Mouse (Mus musculus) thymus, postnatal 36 days (tissue): Measurements from ENCODE around the gene Fgfr2.
"Not testable (repeated sequence)": the region's sequence is repeated elsewhere in the genome, so short reads cannot be mapped to it uniquely, and the experiment has no call there.

Experiments used
- DNase-seq, 2 experiments: peaks; one replicate each; pipeline ENCODE4 v3.0.0; 2022; ENCODE audit warnings: mixed read lengths in 2 of 2

Fgfr2 gene

DNA sequence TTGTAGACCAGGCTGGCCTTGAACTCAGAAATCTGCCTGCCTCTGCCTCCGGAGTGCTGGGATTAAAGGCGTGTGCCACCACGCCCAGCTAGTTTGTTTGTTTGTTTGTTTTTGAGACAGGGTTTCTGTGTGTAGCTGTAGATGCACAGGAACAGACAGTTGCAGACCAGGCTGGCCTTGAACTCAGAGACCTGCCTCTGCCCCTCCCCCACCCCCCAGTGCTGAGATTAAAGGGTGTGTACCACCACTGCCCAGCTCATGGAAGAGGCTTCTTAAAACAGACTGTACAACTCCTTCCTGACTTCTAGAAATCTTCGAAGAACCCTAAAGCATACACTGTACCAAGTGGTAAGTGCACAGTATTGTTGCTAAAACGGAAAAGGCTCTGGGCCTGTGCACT lies 2577.7 kb downstream of the Fgfr2 start:
- DNase-seq = no peak

DNA sequence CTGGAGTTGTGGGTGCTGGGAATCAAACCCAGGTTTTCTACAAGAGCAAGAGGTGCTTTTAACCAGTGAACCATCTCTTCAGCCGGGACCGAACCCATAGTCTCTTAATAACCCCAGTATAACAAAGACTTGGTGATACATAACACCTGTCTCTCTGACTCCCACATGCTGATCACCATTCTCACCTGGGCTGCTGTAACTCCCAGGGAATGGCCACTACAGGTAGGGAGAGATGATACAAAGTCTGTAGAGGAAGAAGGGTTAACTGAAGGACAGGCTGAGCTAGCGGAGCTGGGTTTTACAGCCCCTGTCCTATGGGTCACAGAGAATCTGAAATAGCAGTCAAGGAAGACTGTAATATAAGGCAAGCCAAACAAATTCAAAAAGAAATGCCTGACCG lies 2580.0 kb downstream of the Fgfr2 start:
- DNase-seq = no peak

DNA sequence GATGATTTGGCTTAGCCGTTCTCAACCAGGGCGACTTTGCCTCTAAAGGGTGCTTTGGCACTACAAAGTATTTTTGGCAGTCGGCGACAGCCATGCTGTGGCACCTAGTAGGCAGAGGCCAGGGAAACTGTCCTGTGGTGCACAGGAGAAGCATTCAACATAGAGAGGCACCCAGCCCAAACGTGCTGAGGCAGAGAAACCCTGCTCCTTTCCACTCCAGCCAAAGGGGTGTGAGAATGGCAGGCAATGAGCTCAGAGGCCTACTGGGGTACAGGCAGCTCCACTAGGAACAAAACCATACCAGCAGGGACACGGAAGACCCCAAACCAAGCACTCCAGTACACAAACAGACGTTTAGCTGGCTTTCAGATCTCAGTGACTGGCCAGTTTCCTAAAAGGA lies 2583.0 kb downstream of the Fgfr2 start:
- no peak for DNase-seq

DNA sequence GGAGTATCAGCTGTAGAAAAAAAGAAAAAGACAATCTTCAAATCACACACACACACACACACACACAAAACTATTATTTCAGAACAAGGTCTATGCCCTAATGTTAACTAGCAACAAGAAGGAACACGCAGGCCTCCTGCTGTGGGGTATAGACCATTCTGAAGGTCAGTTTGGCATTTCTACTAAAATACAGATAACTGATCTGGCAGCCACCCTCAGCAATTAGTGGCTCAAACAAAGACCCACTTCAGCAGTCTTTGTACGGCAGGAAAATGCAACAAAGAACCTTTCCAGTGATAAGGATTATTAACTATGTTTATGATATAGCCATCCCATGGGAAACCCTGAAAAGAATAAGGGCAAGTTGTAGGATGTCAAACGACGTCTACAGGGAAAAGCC lies 2586.1 kb downstream of the Fgfr2 start:
- DNase-seq = no peak

DNA sequence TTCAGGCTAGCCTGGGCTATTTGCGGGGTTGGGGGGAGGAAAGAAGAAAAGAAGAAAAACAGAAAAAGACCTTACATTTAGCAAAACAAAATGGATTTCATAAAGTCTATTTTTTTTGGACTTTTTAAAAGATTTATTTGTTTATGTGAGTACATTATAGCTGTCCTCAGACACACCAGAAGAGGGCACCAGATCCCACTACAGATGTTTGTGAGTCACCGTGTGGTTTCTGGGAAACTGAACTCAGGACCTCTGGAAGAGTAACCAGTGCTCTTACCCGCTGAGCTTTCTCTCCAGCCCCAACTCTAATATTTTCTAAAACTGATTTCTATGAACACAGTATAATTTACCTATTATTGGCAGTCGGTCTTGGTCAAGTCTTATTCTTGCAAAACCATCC lies 2588.0 kb downstream of the Fgfr2 start:
- DNase-seq = no peak

DNA sequence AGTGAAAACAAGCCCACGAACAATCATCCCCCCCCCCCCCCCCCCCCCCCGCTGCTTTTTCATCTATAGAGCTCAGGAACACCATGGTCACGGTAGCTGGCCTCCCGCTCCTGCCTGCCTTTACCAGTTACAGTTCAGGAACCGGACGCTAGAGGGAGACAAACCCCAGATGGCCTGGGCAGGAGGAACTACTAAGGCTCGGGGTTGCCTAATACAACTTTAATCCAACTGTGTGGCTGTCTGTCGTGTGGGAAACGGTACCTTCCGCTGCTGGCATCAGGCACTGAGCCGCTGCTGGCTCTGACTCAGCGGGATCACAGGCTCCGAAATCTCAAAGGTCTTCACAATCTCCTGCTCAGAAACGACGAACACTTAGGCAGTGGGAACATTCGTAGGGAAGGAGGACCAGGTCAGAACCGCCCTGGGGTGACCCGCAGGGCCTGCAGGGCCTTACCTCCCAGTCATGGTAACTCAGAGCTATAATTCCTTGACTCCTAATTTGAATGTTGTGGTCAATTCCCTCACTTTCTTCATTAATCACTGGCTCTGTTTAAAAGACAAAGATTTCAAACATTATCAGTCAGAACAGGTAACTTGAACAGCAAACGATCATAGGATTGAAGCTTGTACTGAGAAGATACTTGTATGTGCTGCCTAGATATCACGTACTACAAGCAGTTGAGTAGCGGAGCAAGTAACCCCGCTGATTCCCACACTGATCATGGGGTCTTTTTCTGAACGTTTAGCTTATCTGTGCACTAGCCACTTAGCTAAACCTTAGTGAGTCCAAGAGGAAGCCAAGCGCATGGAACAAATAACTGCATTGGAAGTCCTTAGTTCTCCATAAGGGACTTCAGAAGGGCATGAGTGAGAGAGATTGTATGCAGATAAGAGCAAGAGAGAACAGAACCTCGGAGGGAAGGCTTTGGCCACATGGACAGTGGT lies 2589.6 kb downstream of the Fgfr2 start:
- peak; percentile 66 to 77 for DNase-seq

DNA sequence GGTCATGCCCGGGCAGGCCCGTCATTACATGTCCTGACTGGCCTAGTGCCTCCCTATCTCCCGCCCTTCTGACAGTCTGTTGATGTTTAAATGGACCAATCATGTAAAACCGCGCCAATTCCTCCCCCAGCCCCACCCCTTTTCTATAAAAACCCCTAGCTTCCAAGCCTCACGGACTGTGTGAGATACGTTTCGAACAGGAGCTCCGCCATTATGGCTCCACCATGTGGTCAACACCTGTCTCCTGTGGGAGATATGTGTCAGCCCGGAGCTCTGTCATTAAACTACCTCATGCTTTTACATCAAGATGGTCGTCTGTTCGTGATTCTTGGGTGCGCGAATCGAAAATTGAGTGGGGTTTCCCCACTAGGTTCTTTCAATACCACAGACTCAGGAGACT lies 2592.0 kb downstream of the Fgfr2 start:
- not testable (repeated sequence) for DNase-seq

DNA sequence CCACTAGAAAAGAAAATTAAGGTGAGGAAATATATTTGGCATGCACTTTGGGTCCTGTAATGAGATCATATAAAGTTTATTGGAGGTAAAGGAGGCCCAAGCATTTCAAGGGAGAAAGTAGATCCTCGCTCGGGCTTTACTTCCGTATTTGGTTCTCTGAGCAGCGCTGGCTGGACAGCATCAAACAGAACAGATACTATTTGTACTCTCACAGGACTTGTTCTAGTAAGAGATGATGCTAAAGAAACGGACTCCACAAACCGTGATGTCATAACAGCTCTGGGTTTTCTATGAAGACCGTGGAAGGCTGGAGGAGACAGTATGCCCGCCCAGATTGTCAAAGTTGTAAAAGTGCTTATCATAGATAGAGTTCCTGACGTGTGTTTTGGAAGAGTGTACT lies 2595.8 kb downstream of the Fgfr2 start:
- DNase-seq = no peak

DNA sequence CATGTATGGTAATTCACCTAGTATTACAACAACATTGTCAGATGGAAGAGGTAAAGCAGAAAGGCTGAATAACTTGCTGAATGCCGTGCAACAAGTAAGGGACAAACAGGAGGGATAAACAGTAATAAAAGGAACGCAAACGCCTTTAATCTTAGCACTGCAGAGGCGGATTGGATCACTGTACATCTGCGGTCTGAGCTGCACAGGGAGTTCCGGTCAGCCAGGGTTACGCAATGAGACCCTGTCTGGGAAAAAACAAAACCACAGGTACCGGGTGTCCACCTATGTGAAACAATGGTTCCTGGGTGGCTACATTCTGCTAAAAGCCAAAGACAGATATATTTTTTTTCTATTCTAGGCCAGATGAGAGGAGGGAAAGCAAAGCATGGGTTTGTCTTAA lies 2599.7 kb downstream of the Fgfr2 start:
- no peak for DNase-seq

DNA sequence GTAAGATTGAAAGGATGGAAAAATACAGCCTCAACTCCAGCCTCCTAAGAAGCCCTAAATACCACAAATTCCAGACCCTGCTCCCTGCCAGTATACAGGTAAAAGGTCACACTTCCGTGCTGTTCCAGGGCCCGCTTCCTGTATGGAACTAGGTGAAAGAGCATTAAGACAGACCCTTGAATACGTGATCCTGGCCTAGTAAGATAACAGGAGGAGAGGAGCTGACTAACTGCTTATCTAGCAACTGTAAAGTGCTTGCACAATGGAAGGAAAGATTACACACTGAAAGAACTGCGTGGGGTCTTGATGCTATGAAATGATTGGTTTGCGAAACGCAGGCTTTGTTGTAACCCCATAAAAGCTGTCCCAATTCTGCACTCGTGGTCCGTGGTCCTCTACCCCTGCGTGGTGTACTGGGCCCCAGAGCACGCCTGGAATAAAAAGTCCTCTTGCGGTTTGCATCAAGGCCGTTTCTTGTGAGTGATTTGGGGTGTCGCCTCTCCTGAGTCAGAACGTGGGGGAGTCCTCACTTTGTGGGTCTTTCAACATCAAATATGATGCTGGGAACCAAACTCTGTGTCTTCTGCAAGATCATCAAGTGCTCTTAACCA lies 2602.2 kb downstream of the Fgfr2 start:
- no peak for DNase-seq

DNA sequence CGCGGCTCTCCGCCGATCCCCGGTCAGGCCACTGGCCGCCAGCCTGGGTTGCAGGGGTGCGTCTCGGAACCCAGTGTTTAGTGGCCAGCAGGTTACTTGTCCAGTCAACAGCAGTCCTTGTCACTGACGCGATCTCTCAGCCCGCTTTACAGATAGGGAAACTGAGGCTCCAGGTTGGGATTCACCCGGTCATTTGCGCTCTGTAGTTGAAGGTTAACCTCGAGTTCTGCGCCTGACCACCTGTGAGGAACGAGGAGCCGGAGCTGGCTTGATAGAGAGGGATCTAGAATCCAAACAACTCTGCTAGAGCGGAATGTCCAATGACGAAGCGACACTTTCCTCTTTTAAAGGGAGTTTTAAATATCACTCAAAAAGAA lies 2603.1 kb downstream of the Fgfr2 start, which contains the start of gene Ate1:
Ate1 (minus strand) TSS at position 321 of the 377 bp plus-strand sequence.
- no peak for DNase-seq

DNA sequence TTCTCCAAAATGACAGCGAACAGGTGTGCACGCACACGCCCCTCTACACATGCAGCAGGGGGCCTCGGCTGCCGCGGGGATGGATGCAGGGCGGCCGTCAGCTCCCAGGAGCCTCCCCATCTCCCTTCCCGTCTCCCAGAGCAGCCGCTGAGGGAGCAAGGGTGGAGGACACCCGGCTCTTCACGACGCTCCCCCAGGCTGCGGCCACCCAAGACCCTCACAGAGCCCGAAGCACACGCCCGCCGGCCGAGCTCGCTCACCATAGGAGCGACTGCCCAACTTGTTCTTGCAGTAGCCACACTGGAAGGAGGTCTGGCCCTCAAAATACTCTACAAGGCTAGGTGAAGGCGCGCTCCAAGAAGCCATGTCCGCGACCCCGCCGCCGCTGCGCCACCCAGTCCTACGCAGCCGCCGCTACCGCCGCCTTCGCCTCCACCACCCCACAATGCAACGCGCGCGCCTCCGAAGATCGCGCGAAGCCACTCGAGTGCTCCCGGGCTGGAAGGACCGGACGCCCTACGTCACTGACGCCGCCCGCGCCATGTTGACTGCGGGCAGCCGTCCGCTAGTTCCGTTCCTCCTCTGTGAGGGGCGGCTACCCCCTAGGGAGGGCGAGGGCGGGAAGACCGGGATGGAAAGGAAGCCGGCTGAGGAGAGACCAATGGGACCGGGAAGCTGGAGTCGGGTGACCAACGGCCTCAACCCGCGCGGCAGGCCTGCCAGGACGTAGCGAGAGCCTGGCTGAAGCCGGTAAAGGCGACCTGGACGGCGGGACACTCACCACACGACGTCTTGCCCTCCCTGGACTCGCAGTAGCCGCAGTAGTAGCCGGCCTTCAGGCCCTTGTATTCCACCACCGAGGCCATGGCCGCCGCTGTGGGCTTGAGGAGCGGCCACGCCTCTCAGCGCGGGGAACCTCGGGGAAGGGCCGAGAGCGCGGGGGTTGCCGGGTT lies 2603.8 kb downstream of the Fgfr2 start:
- DNase-seq = peak; percentile 96

DNA sequence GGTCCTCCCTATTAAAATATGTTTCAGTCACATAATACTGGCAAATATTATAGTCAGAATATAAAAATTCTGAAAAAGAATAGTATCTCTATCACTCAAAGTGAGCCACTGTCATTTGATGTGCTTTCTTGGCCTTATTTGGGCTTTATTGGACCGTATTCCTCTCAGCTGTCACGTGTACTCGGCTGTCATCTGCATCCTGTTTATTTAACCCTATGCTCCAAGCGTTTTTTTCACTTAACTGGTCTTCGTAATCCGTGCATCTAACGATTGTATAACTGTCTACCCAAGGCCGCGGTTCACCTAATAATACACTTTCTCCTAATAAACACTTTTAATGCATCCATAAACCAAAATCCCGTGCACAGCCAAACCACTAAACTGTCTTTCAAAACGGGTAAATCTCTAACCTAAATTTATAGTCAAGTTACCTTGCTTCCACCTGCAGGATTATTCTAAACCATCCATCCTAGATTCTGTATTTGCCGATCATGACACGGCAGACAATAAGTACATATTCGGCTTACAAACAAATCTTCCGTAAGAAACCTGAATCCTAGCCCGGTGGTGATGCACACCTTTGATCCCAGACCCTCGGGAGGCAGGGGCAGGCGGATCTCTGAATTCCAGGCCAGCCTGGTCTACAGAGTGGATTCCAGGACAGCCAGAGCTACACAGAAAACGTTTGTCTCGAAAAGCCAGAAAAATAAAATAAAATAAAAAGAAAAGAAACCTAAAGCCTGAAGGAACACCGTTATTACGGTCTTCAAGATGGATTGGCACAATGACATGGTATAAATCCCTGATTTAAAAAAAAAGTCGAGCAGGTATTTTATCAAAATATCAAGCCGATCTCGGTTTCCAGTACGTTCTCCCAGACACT lies 2604.7 kb downstream of the Fgfr2 start:
- DNase-seq = no peak

DNA sequence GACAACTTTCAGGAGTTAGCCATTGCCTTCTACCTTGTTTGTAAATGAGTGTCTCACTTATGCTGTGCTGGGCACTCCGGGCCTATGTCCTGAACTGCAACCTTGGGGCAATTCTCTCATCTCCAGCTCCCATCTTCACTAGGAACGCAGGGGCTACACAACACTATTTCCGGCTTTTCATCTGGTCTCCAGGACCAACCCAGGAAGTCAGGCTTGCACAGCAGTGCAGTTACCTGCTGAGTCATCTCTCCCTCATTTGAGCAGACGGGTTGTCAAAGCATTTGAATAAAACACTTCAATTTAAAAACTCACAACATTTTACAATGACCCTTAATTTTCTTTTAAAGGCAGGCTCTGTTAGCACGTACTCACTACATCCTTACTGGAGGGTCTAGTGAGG lies 2612.9 kb downstream of the Fgfr2 start:
- no peak for DNase-seq

DNA sequence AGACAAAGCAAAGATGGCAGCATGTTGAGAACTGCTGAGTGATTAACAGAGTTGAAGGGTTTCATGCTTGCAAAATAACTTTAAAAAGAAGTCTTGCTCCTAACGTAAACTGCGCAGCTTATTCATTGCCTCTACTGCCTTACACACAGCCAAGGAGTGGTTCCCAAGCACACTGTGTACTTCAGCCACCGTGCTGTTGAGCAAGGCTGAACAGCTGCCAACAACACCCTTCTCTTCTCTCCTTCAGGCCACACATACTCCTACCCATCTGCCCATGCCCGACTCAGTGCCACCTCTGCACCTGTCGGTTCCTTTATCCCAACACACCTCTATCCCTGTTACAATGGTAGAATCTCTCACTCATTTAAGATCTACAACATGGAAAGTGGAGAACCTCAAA lies 2620.1 kb downstream of the Fgfr2 start:
- DNase-seq = no peak

DNA sequence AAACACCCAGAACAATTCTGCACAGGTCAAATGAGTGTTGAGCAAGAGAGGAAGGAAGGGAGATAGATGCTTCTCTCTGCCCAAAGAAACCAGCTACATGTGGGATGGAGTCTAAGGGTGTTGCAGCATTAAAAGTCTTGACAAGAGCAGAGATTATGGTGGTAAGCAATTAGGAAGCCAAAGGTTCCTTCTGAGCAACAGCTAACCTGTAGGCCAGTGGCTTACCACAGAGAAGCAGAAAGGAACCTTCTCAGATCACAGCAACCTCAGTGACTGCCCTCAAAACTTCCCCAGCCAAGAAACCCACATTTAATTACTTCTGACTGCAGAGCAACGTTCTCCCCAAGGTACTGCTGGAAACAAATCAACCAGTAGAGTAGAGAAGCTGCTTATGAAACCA lies 2621.7 kb downstream of the Fgfr2 start:
- DNase-seq = no peak

DNA sequence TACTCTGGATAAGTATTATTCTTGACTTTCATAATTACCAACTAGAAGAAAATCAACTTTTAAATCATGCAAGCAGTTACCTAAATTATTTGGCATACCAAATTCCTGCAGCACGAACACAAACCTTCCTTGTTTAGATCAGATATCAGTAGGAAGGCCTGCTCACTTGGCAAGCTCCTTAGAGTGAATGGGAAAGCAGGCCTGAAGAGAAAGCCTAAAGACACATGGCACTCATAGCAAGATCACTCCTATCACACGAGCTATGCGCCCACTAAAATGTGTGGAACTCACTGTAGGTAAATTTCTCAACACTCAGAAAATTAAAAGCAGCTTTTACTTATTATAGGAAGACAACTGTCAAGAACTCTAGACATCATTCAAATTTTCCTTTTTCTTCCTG lies 2629.8 kb downstream of the Fgfr2 start:
- no peak for DNase-seq

DNA sequence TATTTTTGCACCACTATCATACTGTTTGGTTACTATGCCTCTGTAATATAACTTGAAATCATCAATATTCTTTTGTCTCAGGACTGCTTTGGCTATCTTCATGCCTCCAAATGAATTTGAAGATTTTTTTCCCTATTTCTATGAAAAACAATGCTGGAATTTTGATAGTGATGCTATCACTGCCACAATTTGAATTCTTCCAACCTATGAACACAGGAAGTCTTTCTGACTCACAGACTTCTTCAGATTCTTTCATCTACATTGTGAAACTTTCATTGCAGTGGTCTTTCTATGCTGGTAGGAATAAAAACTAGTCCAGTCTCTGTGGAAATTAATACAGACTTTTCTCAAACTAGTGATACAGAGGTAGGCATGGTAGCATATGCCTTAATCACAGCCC lies 2631.1 kb downstream of the Fgfr2 start:
- DNase-seq = no peak

DNA sequence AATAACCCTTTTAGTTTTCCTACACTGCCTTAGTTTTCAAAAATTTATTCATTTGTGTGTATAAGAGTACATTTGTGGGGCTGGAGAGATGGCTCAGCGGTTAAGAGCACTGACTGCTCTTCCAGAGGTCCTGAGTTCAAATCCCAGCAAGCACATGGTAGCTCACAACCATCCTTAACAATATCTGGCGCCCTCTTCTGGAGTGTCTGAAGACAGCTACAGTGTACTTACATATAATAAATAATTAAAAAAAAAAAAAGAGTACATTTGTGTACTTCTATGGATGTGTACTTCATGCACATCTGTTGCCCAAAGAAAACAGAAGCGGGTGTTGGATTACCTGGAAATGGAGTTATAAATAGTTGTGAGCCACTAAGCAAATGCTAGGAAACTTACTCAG lies 2644.1 kb downstream of the Fgfr2 start:
- DNase-seq = not testable (repeated sequence)

DNA sequence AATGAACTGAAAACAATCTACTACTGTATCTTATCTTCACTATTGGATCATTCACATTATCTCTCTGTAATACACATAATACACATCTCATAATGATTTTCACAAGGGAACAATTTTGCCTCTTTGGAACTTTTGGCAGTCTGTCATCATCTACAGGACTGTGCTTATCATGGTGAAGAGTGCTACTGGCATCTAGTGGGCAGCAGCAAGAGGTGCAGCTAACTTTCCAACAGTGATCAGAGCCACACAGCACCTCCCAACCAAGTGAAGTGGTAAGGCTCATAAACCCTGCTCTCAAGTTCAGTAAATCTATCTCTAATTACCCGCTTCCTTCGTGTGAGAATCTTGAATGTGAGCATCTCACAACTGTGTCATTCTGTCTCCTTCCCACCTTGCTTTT lies 2647.2 kb downstream of the Fgfr2 start:
- peak; percentile 3 to 9 for DNase-seq

DNA sequence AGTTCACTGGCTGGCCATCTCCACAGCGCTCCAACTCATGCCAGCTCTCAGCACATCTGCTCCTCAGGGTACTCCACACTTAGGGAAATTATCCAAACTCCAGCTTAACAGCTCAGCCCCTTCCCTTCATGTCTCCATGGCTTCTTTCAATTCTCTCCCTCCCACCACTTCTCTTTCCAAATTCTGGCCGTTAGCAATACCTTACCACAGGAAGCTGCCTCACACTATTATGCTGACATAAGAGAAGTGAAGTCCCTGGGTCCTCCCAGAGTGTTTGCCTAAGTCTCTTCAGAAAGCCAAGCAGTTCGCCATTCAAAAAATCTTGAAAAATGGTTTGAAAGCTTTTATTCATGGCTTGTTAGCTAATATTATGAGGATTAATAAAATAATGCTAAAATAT lies 2649.3 kb downstream of the Fgfr2 start:
- DNase-seq = no peak

DNA sequence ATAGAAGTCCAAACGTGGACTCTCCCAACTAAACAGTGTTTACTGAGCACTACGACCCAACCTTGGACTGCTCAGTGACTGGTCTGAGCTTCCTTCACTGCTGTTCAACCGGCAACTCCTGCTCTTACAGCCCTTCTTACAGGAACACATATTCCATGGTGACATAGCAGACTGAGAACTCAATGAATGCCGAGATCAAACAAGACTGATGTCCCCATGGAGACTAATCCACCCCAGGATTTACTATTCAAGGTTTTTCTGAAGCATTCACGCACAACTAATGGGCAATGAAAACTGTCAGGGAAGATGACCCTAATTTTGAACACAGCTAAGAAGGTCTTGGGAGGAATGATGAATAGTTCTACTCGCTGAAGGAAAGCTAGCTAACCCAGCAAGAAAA lies 2650.5 kb downstream of the Fgfr2 start:
- DNase-seq = no peak
